In the genomic region with DNA sequence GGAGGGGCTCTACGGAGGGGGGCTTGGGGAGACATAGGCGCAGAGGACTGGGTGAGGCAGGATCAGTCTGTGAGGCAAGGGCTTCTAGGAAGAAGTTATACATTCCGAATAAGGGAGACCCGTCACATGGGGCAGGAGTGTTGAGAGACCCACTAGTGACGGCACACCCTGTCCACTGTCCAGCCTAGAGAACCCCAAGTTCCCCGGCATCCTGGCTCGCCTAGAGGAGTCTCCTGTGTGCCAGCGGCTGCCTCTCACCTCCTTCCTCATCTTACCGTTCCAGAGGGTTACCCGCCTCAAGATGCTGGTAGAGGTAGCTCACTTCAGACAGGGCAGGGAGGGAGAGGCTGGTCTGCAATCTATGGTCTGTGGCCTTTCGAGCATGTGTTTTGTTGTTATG, we compare ENCODE assay signal across 19 mouse cellular contexts. TPM values are rescaled to one million over a fixed set of nuclear protein-coding genes. Genes with fewer than 3 reads are reported as not detected.
DNase-seq lines count a peak whose midpoint lies in the region; ATAC-seq and TF ChIP-seq lines count a peak whose summit lies in the region.
"Had no signal": no experiment of that assay in that cellular context is flagged by ENCODE, and none has a peak within 500 bp of the region (broad histone marks: within the 10 kb centered on the region; RNA-seq: fewer than 3 reads in every experiment).

No protein-coding gene starts in this region.

- no peaks in the 10 kb centered on the region for H3K9me3 ChIP-seq in embryonic facial prominence, embryonic 14.5 days (ENCODE audit: control insufficient read depth, low read length)
- no peaks in the 10 kb centered on the region for H3K9me3 ChIP-seq in embryonic facial prominence, embryonic 10.5 days
- H3K9me3 ChIP-seq in limb, embryonic 15.5 days = no peaks in the 10 kb centered on the region
- no peaks in the 10 kb centered on the region for H3K9me3 ChIP-seq in limb, embryonic 10.5 days (replicated peaks)
- H3K9me3 ChIP-seq in E14TG2a.4 (ENCODE audit: low read length) = no peaks in the 10 kb centered on the region
- no peaks in the 10 kb centered on the region for H3K9me3 ChIP-seq in stomach, postnatal 0 days (ENCODE audit: control insufficient read depth, low read length)
- H3K9me3 ChIP-seq: embryonic facial prominence, embryonic 13.5 days; forebrain, embryonic 13.5 days; forebrain, embryonic 15.5 days had no signal

- H3K27me3 ChIP-seq in embryonic facial prominence, embryonic 14.5 days (replicated peaks; ENCODE audit: control insufficient read depth, insufficient read depth, low read length) = peaks cover 42% of the 10 kb centered on the region
- peaks cover 75% of the 10 kb centered on the region for H3K27me3 ChIP-seq in embryonic facial prominence, embryonic 10.5 days (replicated peaks; ENCODE audit: low read depth, poor library complexity, severe bottlenecking)
- H3K27me3 ChIP-seq in limb, embryonic 15.5 days = peaks cover 40% of the 10 kb centered on the region
- H3K27me3 ChIP-seq in limb, embryonic 10.5 days (ENCODE audit: low read depth, poor library complexity, severe bottlenecking) = peaks cover 78% of the 10 kb centered on the region
- H3K27me3 ChIP-seq in E14TG2a.4 (ENCODE audit: insufficient read depth, low read length) = peaks cover 61% of the 10 kb centered on the region
- H3K27me3 ChIP-seq in stomach, postnatal 0 days (ENCODE audit: control insufficient read depth, insufficient read depth, low read length) = no peaks in the 10 kb centered on the region

- no peak overlapping the region for H3K4me3 ChIP-seq in embryonic facial prominence, embryonic 14.5 days (ENCODE audit: low read depth, low read length)
- no peak overlapping the region for H3K4me3 ChIP-seq in embryonic facial prominence, embryonic 10.5 days
- peak overlapping the region; percentile 49 for H3K4me3 ChIP-seq in limb, embryonic 15.5 days
- no peak overlapping the region for H3K4me3 ChIP-seq in limb, embryonic 10.5 days
- peak overlapping the region; percentile 86; the same call in 1 of the 2 replicates for H3K4me3 ChIP-seq in E14TG2a.4 (replicated peaks; ENCODE audit: low read length)
- H3K4me3 ChIP-seq in stomach, postnatal 0 days (ENCODE audit: low read depth, low read length) = no peak overlapping the region
- H3K4me3 ChIP-seq: forebrain, embryonic 13.5 days; forebrain, embryonic 15.5 days had no signal

- no peak overlapping the region for H3K9ac ChIP-seq in embryonic facial prominence, embryonic 14.5 days (ENCODE audit: low read depth, low read length)
- H3K9ac ChIP-seq in limb, embryonic 15.5 days = no peak overlapping the region
- no peak overlapping the region for H3K9ac ChIP-seq in stomach, postnatal 0 days (ENCODE audit: low read length)
- H3K9ac ChIP-seq: forebrain, embryonic 13.5 days; forebrain, embryonic 15.5 days; forebrain, postnatal 0 days had no signal

- 0 out of 2 replicates have a peak, but pooled peaks cover 9% of the 10 kb centered on the region for H3K36me3 ChIP-seq in embryonic facial prominence, embryonic 14.5 days (ENCODE audit: control insufficient read depth, insufficient read depth, low read length)
- H3K36me3 ChIP-seq in embryonic facial prominence, embryonic 10.5 days (replicated peaks) = peaks cover 21% of the 10 kb centered on the region; the same call in 1 of the 2 replicates
- H3K36me3 ChIP-seq in limb, embryonic 15.5 days = peaks cover 10% of the 10 kb centered on the region
- no peaks in the 10 kb centered on the region for H3K36me3 ChIP-seq in limb, embryonic 10.5 days
- H3K36me3 ChIP-seq in E14TG2a.4 (ENCODE audit: insufficient read depth, low read length) = no peaks in the 10 kb centered on the region
- H3K36me3 ChIP-seq in stomach, postnatal 0 days (ENCODE audit: control insufficient read depth, insufficient read depth, low read length) = no peaks in the 10 kb centered on the region
- H3K36me3 ChIP-seq: forebrain, embryonic 15.5 days had no signal

- 75% methylated on average over 11 of the region's 11 CpGs for WGBS in embryonic facial prominence, embryonic 14.5 days
- 75% methylated on average over 11 of the region's 11 CpGs for WGBS in embryonic facial prominence, embryonic 10.5 days
- 78% methylated on average over 11 of the region's 11 CpGs for WGBS in limb, embryonic 15.5 days
- 72% methylated on average over 11 of the region's 11 CpGs for WGBS in limb, embryonic 10.5 days
- WGBS in stomach, postnatal 0 days = 81% methylated on average over 11 of the region's 11 CpGs

- H3K27ac ChIP-seq in embryonic facial prominence, embryonic 14.5 days (replicated peaks; ENCODE audit: low read depth, low read length) = no peak overlapping the region
- H3K27ac ChIP-seq in embryonic facial prominence, embryonic 10.5 days (replicated peaks) = no peak overlapping the region
- no peak overlapping the region for H3K27ac ChIP-seq in limb, embryonic 15.5 days
- H3K27ac ChIP-seq in limb, embryonic 10.5 days = no peak overlapping the region
- H3K27ac ChIP-seq in stomach, postnatal 0 days (replicated peaks) = 0 out of 2 replicates have a peak overlapping the region, but pooled peaks have one; percentile 4
- H3K27ac ChIP-seq: embryonic facial prominence, embryonic 13.5 days; forebrain, embryonic 13.5 days; forebrain, embryonic 15.5 days had no signal

- no peak for TF ChIP-seq EP300 in stomach, postnatal 0 days (optimal IDR thresholded peaks at IDR 0.05)

- ATAC-seq in embryonic facial prominence, embryonic 14.5 days (ENCODE audit: low read depth) = no peak
- ATAC-seq in limb, embryonic 15.5 days (ENCODE audit: insufficient number of reproducible peaks, low FRiP score, low TSS enrichment, low read depth) = no peak
- no peak for ATAC-seq in stomach, postnatal 0 days (ENCODE audit: low FRiP score, low TSS enrichment)
- ATAC-seq: CD4-positive, CD25-positive, alpha-beta regulatory T cell, adult 4 months; forebrain, embryonic 13.5 days; forebrain, embryonic 15.5 days; forebrain, postnatal 0 days had no signal

- H3K4me2 ChIP-seq in embryonic facial prominence, embryonic 14.5 days (ENCODE audit: low read depth, low read length) = 0 out of 2 replicates have a peak overlapping the region, but pooled peaks have one; percentile 3
- H3K4me2 ChIP-seq in limb, embryonic 15.5 days = no peak overlapping the region
- no peak overlapping the region for H3K4me2 ChIP-seq in stomach, postnatal 0 days (replicated peaks; ENCODE audit: low read depth)
- H3K4me2 ChIP-seq: forebrain, embryonic 13.5 days; forebrain, embryonic 15.5 days had no signal

- H3K4me1 ChIP-seq in embryonic facial prominence, embryonic 14.5 days (ENCODE audit: control insufficient read depth, insufficient read depth, low read length) = peaks cover 34% of the 10 kb centered on the region
- peaks cover 49% of the 10 kb centered on the region for H3K4me1 ChIP-seq in embryonic facial prominence, embryonic 10.5 days
- peaks cover 49% of the 10 kb centered on the region for H3K4me1 ChIP-seq in limb, embryonic 15.5 days
- peaks cover 51% of the 10 kb centered on the region for H3K4me1 ChIP-seq in limb, embryonic 10.5 days
- H3K4me1 ChIP-seq in E14TG2a.4 (replicated peaks; ENCODE audit: low read depth, low read length) = peaks cover 69% of the 10 kb centered on the region
- H3K4me1 ChIP-seq in stomach, postnatal 0 days (replicated peaks; ENCODE audit: control insufficient read depth, insufficient read depth) = peaks cover 19% of the 10 kb centered on the region

- no peak for TF ChIP-seq CTCF in E14TG2a.4 (conservative IDR thresholded peaks at IDR 0.05; ENCODE audit: low read length)
- no peak for TF ChIP-seq CTCF in stomach, postnatal 0 days (IDR thresholded peaks at IDR 0.05; ENCODE audit: low read depth)

- DNase-seq in embryonic facial prominence, embryonic 14.5 days (ENCODE audit: low spot score) = no peak
- no peak for DNase-seq in embryonic facial prominence, embryonic 10.5 days (ENCODE audit: low spot score)
- DNase-seq in limb, embryonic 10.5 days (ENCODE audit: low spot score) = no peak
- no peak for DNase-seq in stomach, postnatal 0 days (ENCODE audit: low spot score)
- no peak for DNase-seq in cerebellum, adult 11-12 months
- DNase-seq: adrenal gland, adult 2 months; adrenal gland, postnatal 25 days; B cell, adult 2 months; cerebellum, adult 11 months; cerebellum, adult 2 months; cerebellum, adult 9-10 months; cerebellum, postnatal 25 days; forebrain, postnatal 0 days had no signal

RNA-seq across cellular contexts. Expression of gene Arhgef19, which starts 10.1 kb away (rescaled TPM):
- 17.4 and 17.7 TPM in 2 replicates for polyA plus RNA-seq in embryonic facial prominence, embryonic 14.5 days (2014; fragmentation: Nextera tagmentation; extraction: Ambion mirVana)
- polyA plus RNA-seq in embryonic facial prominence, embryonic 10.5 days (2016; fragmentation: Nextera tagmentation; extraction: Ambion mirVana) = 6.1 and 8.7 TPM in 2 replicates
- 16.3 and 19.7 TPM in 2 replicates for polyA plus RNA-seq in limb, embryonic 15.5 days (2015; fragmentation: Nextera tagmentation; extraction: Ambion mirVana)
- polyA plus RNA-seq in limb, embryonic 10.5 days (2016; fragmentation: Nextera tagmentation; extraction: Ambion mirVana) = 3.7 and 4.7 TPM in 2 replicates
- polyA plus RNA-seq in stomach, postnatal 0 days (2015; fragmentation: Nextera tagmentation; extraction: Ambion mirVana) = 6.6 and 9.2 TPM in 2 replicates
- polyA plus RNA-seq: CD4-positive, CD25-positive, alpha-beta regulatory T cell, adult 4 months had no signal

RNA-seq across cellular contexts. Expression of gene Rsg1, which starts 35.6 kb away (rescaled TPM):
- 5.1 and 5.2 TPM in 2 replicates for polyA plus RNA-seq in embryonic facial prominence, embryonic 14.5 days (2014; fragmentation: Nextera tagmentation; extraction: Ambion mirVana)
- 8.4 and 8.5 TPM in 2 replicates for polyA plus RNA-seq in embryonic facial prominence, embryonic 10.5 days (2016; fragmentation: Nextera tagmentation; extraction: Ambion mirVana)
- 6.0 and 6.4 TPM in 2 replicates for polyA plus RNA-seq in limb, embryonic 15.5 days (2015; fragmentation: Nextera tagmentation; extraction: Ambion mirVana)
- polyA plus RNA-seq in limb, embryonic 10.5 days (2016; fragmentation: Nextera tagmentation; extraction: Ambion mirVana) = 5.8 and 8.4 TPM in 2 replicates
- 1.8 and 2.3 TPM in 2 replicates for polyA plus RNA-seq in stomach, postnatal 0 days (2015; fragmentation: Nextera tagmentation; extraction: Ambion mirVana)

RNA-seq across cellular contexts. Expression of gene Epha2, which starts 51.7 kb away (rescaled TPM):
- polyA plus RNA-seq in embryonic facial prominence, embryonic 14.5 days (2014; fragmentation: Nextera tagmentation; extraction: Ambion mirVana) = 2.1 and 4.2 TPM in 2 replicates
- polyA plus RNA-seq in embryonic facial prominence, embryonic 10.5 days (2016; fragmentation: Nextera tagmentation; extraction: Ambion mirVana) = 2.4 and 3.0 TPM in 2 replicates
- 6.2 and 6.5 TPM in 2 replicates for polyA plus RNA-seq in limb, embryonic 15.5 days (2015; fragmentation: Nextera tagmentation; extraction: Ambion mirVana)
- polyA plus RNA-seq in limb, embryonic 10.5 days (2016; fragmentation: Nextera tagmentation; extraction: Ambion mirVana) = 4.6 and 5.6 TPM in 2 replicates
- polyA plus RNA-seq in stomach, postnatal 0 days (2015; fragmentation: Nextera tagmentation; extraction: Ambion mirVana) = 3.9 and 4.9 TPM in 2 replicates

Comparison
In these comparisons a context has a peak if more than half of its experiments do, and no peak if none do; other contexts are left out.
1. H3K4me3 ChIP-seq: peak in limb, embryonic 15.5 days (single experiment) and E14TG2a.4 (single experiment); none in embryonic facial prominence, embryonic 14.5 days (single experiment), embryonic facial prominence, embryonic 10.5 days (single experiment), limb, embryonic 10.5 days (single experiment) and stomach, postnatal 0 days (single experiment).